Mouse (Mus musculus): ENCODE data around the gene Ppp1r14c.

DNA sequence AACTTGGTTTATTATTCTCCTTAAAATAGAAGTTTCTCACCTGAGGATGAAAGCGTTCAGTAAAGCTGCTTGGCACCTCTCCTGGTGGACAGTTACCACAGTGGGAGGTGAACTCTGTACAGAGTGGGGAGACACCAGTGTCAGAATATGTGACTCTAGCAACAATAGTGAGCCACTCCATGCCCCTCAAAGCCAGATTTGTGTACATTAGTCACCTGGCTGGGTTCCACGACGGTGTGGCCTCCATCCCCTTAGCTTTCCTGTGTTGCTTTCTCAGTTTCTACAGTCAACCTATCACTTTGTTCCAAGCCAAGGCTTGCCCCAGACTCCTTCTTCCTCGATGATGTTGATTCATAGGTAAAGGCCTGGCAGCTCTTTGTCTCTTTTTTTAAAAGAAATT lies 26.4 kb downstream of the Ppp1r14c start:
- no peak for TF ChIP-seq CTCF (conservative IDR thresholded peaks at IDR 0.05; ENCODE audit: low read length)
- TF ChIP-seq POU5F1 (IDR thresholded peaks at IDR 0.05; ENCODE audit: borderline replicate concordance, low read length) = no peak
- no peak for TF ChIP-seq NANOG (IDR thresholded peaks at IDR 0.05; ENCODE audit: borderline replicate concordance, low read length)
